Comparison of ENCODE assay signal across 8 mouse cellular contexts in the genomic region with DNA sequence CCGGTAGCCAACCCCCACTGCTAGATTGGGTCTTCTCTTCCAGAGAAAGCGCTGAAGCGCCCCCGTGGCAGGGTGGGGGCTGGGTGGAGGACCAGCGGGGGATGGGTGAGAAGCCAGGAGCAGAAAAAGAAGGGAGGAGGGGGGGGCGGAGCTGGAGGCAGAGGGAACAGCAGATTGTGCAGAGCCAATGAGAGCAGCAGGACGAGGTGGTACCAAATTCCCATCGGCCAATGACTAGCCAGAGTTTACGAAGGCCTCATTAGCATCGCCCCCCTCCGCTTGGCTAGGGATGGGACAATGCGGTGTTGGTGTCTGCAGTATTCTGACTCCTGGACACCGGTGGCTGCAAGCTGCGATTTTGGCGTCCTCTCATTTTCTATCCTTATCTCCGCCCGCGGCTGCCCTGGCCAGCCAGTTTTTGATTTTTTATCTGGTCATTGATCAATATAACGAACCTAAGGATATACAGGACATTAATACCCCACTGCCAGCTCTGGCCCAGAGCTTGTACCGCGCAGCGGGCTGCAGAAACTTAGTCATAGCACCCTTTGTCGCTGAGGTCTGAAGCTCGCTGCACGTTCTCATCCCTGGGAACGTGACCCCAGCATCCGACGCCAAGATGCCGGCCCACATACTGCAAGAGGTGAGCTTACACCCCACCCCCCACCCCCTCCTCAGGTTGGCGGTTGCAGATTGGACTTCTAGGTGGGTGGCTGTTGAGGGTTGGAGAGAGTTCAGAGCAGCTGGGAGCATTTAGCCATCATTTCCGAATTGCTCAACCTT. TPM values are rescaled to one million over a fixed set of nuclear protein-coding genes. Genes with fewer than 3 reads are reported as not detected.
A peak's percentile ranks its signal among the peaks of the same experiment; 100 is the strongest.
DNase-seq lines count a peak whose midpoint lies in the region; ATAC-seq and TF ChIP-seq lines count a peak whose summit lies in the region.

No protein-coding gene starts in this region.

- H3K27ac ChIP-seq in hindbrain, embryonic 11.5 days (ENCODE audit: low read depth, low read length): peak overlapping the region; percentile 95
- H3K27ac ChIP-seq in lung, postnatal 0 days (ENCODE audit: low read length): peak overlapping the region; percentile 84

- 0 out of 2 replicates have a peak, but pooled peaks have one; percentile 36 for TF ChIP-seq EP300 in lung, postnatal 0 days (IDR thresholded peaks at IDR 0.05)

- under 1% methylated on average over 30 of the region's 31 CpGs for WGBS in hindbrain, embryonic 11.5 days
- whole genome bisulfite sequencing in lung, postnatal 0 days: 0% methylated on average over 28 of the region's 31 CpGs

- peak overlapping the region; percentile 99 for H3K4me3 ChIP-seq in hindbrain, embryonic 11.5 days (ENCODE audit: low read depth, low read length)
- H3K4me3 ChIP-seq in lung, postnatal 0 days (ENCODE audit: low read depth, low read length): peak overlapping the region; percentile 67

- peak; percentile 43; the same call in 1 of the 2 replicates for TF ChIP-seq CTCF in lung, postnatal 0 days (IDR thresholded peaks at IDR 0.05)

- peaks cover 16% of the 10 kb centered on the region for H3K36me3 ChIP-seq in hindbrain, embryonic 11.5 days (ENCODE audit: control insufficient read depth, insufficient read depth, low read length)
- H3K36me3 ChIP-seq in lung, postnatal 0 days (ENCODE audit: insufficient read depth, low read length): peaks cover 7% of the 10 kb centered on the region; the same call in 1 of the 2 replicates

- ATAC-seq in hindbrain, embryonic 11.5 days (ENCODE audit: low FRiP score): peak; percentile 98
- ATAC-seq in lung, postnatal 0 days: peak; percentile 87

- H3K9me3 ChIP-seq in hindbrain, embryonic 11.5 days (ENCODE audit: control insufficient read depth, low read length): no peaks in the 10 kb centered on the region
- no peaks in the 10 kb centered on the region for H3K9me3 ChIP-seq in lung, postnatal 0 days (ENCODE audit: low read length)

- peak overlapping the region; percentile 98 for H3K4me2 ChIP-seq in hindbrain, embryonic 11.5 days (replicated peaks; ENCODE audit: low read depth, low read length)
- H3K4me2 ChIP-seq in lung, postnatal 0 days (replicated peaks; ENCODE audit: low read depth, low read length): peak overlapping the region; percentile 70

- peaks cover 26% of the 10 kb centered on the region for H3K4me1 ChIP-seq in hindbrain, embryonic 11.5 days (replicated peaks; ENCODE audit: control insufficient read depth, insufficient read depth, low read length)
- H3K4me1 ChIP-seq in lung, postnatal 0 days (ENCODE audit: insufficient read depth, low read depth, low read length): peaks cover 42% of the 10 kb centered on the region

- H3K9ac ChIP-seq in hindbrain, embryonic 11.5 days (ENCODE audit: low read depth, low read length): peak overlapping the region; percentile 99
- peak overlapping the region; percentile 20; the same call in 1 of the 2 replicates for H3K9ac ChIP-seq in lung, postnatal 0 days (replicated peaks; ENCODE audit: low read depth)

- peak; percentile 98 for DNase-seq in NIH3T3 (ENCODE audit: low read depth)
- peak; percentile 98 for DNase-seq in cerebellum, adult 9-11 months
- peak; percentile 97 for DNase-seq in frontal cortex, adult 2 months (ENCODE audit: extremely low spot score in 1 of 2, low spot score in 1 of 2)
- peak; percentile 95 for DNase-seq in hindbrain, embryonic 11.5 days (ENCODE audit: low spot score)
- DNase-seq in layer of hippocampus, postnatal 10 days (ENCODE audit: low spot score in 2 of 2): peak; percentile 87 to 91
- peak; percentile 97 for DNase-seq in lung, postnatal 0 days (ENCODE audit: low spot score)
- DNase-seq in ovary, postnatal 14 days (ENCODE audit: low spot score): peak; percentile 76
- DNase-seq in thymus, postnatal 10 days (ENCODE audit: low spot score in 2 of 2): peak; percentile 74 to 82

- H3K27me3 ChIP-seq in hindbrain, embryonic 11.5 days (ENCODE audit: control insufficient read depth, insufficient read depth, low read length): no peaks in the 10 kb centered on the region
- no peaks in the 10 kb centered on the region for H3K27me3 ChIP-seq in lung, postnatal 0 days (replicated peaks; ENCODE audit: insufficient read depth, low read length)

RNA-seq across cellular contexts. Expression of a gene that starts 0.5 kb away (rescaled TPM):
- 626 and 656 TPM in 2 replicates for polyA plus RNA-seq in frontal cortex, adult 2 months (2012; rRNA removed)
- polyA plus RNA-seq in hindbrain, embryonic 11.5 days (2014; fragmentation: Nextera tagmentation; extraction: Ambion mirVana): 314 and 349 TPM in 2 replicates
- 100 to 1,000 TPM; 715 to 736 TPM for total RNA-seq in layer of hippocampus, postnatal 10 days (2021)
- 99.3 and 118 TPM in 2 replicates for polyA plus RNA-seq in lung, postnatal 0 days (2015; fragmentation: Nextera tagmentation; extraction: Ambion mirVana)

RNA-seq across cellular contexts. Expression of a gene that starts 38.9 kb away (rescaled TPM):
- 0.27 and 0.30 TPM in 2 replicates for polyA plus RNA-seq in frontal cortex, adult 2 months (2012; rRNA removed)
- polyA plus RNA-seq in hindbrain, embryonic 11.5 days (2014; fragmentation: Nextera tagmentation; extraction: Ambion mirVana): 0.06 TPM in 1 of 2 replicates, not detected in the other
- 1 to 10 TPM; 1.5 to 2.8 TPM for total RNA-seq in layer of hippocampus, postnatal 10 days (2021)
- 0.53 and 0.60 TPM in 2 replicates for polyA plus RNA-seq in lung, postnatal 0 days (2015; fragmentation: Nextera tagmentation; extraction: Ambion mirVana)

Comparison
In these comparisons a context has a peak if more than half of its experiments do, and no peak if none do; other contexts are left out.
1. Peak in every context shown above with its lines: DNase-seq, ATAC-seq, H3K4me3 ChIP-seq and H3K27ac ChIP-seq.